Mouse (Mus musculus) cerebellum, postnatal 4 days (tissue): Measurements from ENCODE around the gene Sycp1.
A peak's percentile ranks its signal among the peaks of the same experiment; 100 is the strongest.

Experiments
- DNase-seq, 2 experiments: peaks; one replicate each; pipeline ENCODE4 v3.0.0; 2022; ENCODE audit warnings: low spot score in 2 of 2, mixed read lengths in 1 of 2

The Sycp1 gene

DNA sequence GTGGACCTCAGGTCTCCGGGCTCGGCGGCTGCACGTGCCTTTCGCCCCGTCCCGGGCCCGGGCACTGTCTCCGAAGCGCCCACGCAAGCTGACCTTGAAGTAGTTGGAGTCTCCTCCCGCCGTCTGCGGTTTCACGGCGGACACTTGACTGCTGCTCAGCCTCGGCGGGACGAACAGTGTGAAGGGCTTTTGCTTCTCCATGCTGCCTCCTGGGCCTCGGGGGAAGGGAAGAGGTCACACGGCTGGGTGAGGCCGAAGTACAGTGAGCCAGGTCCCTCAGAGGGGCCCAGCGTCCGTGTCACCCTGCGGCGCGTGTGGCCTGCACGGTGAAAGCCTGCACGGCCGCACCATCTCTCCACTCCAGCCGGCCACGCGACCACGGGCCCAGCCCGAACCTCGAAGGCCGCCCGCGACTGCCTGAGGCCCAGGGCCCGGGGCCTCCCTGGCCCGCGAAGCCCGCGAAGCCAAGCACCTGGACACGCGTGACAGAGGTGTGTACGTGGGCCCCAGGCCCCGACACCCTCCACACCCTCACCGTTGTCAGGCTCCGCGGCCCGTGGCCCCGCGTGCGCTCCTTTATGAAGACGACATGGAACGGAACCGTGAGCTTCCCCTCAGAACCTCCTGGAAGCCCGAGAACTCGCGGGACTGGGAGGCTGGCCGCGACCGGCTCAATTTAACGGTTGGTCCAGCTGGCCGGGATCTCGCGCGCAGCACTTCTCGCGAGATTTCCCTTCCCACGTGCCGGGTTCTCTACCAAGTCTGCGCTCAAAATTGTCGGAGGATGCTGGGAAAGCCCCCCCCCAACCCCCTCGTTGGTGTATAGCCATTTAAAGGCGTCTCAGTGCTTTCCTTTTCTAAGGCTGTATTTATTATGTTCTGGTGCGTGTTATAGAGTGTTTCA is at the start of gene Sycp1:
Sycp1 (minus strand) TSS at position 650 of the 904 bp plus-strand sequence.
- no peak for DNase-seq

DNA sequence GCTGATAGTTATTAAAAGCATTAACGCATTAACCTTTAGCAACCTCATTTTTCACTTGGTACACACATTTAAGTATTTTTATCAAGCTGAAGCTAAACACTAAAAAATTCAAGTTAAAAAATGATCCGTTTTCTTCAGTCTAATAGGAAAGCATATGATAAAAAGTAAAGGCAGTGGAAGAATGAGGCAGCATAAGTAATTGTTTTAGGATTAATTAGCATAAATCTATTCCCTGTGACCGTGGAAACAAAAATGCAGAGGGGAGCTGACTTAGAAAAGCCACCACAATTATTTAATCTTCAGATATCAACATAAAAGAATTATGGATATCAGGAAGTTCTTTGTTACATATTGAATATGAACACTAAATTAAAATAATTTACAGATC is 44.4 kb upstream of the Sycp1 start:
- no peak for DNase-seq

DNA sequence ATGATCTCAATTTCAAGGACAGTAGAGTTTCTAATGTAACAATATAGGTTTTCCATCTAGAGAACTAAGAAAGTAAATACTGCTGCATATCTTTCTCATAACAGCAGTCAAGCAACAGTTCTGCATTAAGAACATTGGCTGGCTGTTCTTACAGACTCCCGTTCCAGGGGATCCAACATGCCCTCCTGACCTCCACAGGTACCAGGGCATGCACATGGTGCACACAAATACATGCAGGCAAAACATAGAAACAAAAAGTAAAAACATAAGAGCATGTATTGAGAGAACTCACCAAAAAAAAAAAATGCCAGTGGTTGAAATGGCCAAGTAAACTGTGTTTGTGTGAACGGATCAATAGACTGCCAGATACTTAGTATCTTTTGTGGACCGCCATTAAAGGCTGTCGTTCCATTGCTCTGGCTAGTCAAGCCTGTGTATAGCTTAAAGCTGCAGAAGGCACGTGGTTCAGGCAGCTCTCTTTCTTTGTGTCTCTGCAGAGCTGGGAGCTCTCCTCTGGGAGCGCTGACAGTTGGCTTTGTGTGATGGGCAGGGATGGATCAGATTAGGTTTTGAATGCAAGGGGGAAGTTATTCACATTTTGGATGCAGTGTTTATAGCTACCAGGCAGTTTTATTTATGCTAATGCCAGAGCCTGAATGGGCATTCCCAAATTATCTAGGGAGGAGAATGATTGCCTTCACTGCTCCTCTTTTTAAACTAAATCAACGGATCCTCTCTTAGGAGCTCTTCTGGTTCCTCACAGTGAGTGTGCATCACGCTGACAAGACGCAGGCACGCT is 43.8 kb upstream of the Sycp1 start:
- DNase-seq, result peak in 1 of 2 experiments; percentile 27

DNA sequence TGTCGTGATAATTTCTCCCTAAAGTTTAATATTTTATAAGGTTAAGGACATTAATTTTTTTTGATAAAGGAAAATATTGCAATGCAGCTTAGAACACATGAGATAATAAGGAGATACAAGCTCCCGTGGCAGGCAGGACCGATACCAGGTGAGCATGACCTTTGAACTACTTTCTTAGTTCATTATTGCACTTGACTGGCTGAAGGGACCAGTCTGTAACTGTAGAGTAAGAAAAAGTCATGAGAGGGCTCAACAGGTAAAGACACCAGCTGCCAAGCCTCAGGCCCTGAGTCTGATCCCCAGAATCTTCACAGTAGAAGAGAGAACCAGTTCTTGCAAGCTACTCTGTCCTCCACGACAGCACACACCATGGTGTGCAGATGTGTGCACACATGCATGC is 41.0 kb upstream of the Sycp1 start:
- DNase-seq, result no peak

DNA sequence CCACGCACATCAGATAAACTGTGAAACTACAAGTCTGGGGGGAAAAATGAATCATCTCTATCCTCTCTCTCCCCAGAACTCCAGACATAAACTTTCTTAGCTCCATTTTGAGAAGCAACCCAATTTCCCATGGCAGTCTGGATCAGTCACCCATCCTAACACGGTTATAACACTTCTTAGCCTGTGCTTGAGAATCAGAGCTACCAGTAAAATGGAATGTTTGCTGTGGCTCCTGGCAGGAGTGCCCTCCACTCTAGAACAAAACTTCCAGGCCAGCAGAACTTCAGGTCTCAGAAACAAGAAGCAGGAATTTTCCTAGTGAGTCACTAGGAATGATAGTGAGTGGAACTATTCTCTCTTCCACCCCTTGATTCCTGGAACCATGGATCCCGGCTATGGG is 34.6 kb upstream of the Sycp1 start:
- DNase-seq, result no peak

DNA sequence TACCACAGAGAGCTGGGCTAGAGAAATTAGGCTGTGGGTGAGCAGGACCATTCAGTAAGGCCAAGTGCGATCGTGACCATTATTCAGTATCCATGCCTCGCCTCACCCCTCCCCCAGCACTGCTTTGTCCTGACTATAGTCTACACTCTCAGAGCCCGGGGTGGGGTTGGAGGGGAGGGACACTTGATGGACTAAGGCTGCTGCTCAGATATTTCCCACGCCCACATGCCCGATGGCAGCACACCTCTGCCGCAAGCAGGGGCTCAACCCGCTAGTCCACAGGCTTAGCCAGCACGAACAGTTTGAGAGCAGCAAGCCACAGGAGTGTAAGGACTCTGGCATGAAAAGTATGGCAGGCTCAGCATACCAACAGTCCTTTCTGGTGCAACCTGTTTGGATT is 34.2 kb upstream of the Sycp1 start:
- no peak for DNase-seq

DNA sequence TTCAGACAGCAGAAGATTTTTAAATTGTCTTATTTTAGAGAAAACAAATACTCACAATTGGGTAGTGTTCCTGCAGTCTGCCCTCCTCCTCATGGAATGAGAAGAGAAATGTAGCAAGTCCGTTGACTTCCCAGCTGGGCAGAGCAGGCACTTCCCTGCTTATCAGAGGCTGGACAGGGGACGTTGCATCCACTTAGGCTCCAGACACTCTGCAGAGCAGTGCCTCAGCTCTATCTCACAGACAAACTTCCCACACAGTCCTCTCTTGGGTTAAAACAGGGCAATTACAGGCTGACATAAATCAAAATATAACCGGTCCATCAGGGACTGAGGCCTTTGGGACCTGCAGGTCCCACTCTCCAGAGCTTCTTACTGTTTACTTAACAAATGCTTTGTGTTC is 28.1 kb upstream of the Sycp1 start, which contains the start of gene Nr1h5:
Nr1h5 (minus strand) TSS at position 101 of the 400 bp plus-strand sequence.
- DNase-seq, result no peak

DNA sequence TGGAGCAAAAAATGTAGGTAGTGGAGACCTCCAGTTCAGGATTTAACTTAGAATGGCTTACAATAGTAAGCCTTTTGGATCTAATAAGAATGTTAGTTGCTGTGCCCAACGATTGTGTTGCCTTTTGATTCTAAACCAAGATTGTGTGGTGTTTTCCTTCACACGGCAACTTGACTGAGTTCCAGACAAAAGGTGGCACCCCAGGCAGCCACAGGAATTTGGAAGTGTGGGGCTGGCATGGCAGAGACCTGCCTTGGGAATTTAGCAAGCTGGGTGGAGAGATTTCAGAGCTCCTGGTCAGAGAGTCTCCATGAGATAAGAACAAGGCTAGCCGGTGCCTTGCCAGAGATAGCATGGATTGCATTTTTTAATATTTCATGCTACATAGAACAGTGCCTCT is 19.7 kb upstream of the Sycp1 start:
- DNase-seq, result no peak

DNA sequence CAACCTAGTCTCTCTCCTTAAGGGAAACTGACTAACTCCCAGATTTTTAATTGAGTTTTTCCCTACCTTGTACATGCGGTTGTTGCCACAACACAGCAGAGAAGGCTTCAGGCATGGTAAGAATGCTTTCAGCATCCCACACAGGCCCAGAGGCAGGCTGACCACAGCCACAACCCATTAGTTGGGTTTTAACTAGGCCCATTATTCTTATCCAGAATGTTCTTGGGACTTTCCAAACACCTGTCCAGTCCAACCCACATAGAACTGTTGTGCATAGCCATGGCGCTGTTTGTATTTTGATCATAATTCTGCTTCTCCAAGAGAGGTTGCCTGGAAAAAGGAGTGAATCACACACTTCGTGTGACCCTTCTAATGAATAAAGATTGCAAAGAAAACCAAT is 19.2 kb upstream of the Sycp1 start:
- DNase-seq, result no peak

DNA sequence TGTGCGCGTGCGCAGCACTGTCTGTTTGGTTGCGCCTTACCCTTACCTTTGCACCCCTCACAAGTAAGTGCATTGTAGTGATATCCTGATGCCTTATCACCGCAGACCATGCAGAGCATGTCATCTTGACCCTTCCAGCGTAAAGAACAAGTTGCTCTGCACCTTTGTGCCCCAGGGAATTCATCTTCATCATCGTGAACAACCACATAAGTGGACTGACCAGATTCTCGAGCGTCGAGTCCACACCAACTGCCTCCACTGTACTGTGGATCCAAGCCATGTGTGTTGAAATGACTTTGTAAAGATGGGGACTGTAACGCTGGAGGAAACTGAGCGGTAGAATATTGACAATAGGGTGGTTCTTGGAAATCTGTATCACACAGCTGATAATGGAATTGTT is 18.6 kb upstream of the Sycp1 start:
- DNase-seq, result no peak

DNA sequence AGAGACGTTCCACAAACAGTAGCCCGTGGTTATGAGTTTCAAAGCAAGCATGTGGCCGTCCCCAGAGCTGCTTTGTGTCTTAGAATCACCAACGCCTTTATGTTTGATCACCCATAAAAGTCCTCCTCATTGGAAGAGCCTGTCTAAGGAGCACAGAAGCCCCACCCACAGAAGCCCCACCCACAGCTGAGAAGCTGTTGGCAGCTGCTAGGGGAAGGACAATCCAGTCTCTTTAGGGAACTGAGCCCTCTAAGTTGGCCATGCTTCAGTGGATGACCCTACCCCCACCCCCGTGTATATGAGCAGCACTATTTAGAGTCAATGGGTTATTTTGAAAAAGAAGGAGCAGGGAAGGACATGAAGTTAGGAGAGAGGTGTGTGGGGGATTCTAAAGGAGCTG is 11.0 kb upstream of the Sycp1 start:
- DNase-seq, result no peak

DNA sequence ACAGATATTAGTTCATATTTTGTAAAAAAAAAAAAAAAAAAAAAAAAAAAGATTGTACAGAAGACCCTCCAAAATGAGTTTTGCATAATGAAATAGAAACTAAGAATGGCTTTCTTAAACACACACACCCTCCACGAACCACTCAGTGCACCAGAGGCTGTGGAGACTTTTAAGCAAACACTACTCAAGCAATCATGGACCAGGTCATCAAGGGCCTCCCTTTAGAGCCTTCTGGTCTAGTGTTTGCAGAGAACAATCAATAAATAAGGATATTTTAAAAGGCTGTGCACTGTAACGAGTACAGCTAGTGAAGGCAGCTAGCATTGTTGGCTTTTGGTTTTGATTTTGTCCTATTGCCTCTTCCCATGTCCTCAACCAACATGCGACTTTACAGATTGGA is 10.4 kb upstream of the Sycp1 start:
- no peak for DNase-seq

DNA sequence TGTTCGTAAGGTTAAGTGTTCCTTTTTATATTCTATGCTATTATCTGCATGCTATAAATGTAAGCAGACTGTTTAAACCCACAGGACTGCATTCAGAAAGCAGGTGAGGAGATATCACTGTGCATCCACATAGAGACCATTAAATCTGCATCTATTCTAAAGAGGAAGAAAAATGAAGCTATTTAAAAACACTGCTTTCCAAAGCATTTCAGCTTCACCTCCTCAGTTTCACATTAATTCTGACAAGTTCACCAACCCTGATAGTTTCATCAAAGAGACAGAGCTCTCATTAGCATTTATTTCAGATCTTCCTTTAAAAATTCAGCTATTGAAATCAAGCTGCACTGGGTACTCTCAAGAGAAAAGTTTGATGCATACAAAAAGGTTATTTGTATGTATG is 2.2 kb upstream of the Sycp1 start:
- DNase-seq, result no peak

DNA sequence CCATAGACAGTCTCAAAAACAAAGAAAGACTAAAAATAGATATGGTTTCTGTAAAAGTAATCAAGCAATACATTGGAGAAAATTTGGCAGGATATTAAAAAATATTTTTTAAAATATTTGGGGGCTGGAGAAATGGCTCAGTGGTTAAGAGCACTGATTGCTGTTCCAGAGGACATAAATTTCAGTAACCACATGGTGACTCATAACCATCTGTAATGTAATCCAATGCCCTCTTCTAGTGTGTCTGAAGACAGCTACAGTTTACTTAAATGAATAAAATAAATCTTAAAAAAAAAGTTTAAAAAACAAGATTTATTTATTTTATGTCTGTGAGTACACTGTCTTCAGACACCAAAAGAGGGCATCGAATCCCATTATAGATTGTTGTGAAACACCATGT is 36.8 kb downstream of the Sycp1 start:
- DNase-seq, result no peak

DNA sequence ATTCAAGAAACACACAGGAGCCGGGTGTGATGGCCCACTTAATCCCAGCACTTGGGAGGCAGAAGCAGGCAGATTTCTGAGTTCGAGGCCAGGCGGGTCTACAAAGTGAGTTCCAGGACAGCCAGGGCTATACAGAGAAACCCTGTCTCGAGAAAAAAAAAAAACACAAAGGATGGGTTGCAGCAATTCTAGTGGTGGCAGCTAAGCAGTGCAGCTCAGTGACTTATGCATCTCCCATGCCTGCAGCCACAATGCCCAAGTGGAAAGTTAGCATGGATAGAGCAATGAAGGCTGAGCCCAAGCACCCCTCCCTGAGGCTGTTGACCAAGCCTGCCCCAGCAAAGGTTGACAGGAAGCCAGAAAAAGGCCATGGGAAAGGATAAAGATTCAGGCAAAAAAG is 55.4 kb downstream of the Sycp1 start:
- DNase-seq, result no peak

DNA sequence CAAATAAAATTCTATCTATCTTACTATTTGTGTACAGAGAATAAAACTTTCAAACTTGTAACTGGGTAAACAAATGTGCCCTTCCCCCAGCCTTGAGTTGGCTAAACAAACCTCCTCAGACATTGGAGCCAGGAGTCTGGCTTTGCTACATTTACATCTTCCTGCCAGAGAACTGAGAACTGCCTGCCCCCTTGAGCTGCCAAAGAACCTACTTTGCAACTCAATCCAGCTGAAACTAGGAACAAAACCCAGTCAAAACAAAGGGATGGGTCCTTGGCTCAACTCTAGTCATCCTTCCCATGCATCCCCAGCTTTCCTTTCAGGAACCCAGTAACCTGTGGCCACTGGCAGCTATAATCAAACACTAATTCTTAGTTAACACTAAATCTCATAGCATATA is 87.2 kb downstream of the Sycp1 start:
- no peak for DNase-seq

DNA sequence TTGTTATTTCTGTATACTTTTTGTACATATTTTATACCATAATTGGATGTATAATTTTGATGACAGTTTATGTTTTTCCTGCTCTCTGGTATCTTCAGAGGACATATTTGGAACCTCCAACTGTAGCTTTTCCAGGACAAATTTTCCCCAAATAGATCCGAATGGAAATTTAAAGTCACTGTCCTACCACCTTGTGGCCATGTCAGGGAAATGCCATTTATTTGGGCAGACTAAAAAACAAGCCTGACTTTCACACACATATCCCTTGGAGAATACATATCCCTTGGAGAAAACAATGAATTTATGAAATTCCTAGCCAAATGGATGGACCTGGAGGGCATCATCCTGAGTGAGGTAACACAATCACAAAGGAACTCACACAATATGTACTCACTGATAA is 93.5 kb downstream of the Sycp1 start:
- no peak for DNase-seq

DNA sequence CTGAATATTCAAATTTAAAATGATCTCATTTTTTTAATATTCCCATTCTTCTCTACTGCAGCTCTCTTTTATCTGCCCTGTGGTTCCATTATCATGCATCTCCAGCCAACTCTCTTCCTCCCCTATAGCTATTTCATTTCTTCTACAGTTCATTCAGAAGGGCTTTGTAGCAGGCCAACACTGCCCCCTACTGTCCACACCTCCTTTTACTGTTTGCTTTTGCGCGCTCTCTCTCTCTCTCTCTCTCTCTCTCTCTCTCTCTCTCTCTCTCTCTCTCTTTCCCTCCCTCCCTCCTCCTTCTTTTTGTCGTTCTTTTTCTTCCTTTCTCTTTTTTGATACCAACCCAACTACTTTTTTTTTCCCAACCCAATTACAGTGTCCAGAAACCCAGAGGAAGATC is 132.0 kb downstream of the Sycp1 start:
- DNase-seq, result peak; percentile 54 to 80

DNA sequence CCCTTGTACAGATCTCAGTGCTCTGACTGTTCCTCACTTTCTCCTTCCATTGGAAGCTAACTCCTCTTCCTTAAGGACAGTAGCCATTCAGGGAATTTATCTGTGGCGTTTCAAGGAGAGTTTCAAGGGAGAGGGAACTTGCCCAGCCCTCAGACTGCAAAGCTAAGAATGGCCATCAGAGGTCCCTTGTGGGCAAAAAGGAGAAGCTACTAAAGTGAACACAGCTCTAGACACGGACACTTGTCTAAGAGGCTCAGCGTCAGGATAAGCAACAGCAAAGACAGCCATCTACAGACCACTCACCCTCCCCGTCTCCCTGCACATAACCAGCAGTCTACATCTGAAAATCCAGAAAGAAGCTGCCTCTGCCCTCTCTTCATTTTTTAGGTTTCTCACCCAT is 148.5 kb downstream of the Sycp1 start:
- no peak for DNase-seq

DNA sequence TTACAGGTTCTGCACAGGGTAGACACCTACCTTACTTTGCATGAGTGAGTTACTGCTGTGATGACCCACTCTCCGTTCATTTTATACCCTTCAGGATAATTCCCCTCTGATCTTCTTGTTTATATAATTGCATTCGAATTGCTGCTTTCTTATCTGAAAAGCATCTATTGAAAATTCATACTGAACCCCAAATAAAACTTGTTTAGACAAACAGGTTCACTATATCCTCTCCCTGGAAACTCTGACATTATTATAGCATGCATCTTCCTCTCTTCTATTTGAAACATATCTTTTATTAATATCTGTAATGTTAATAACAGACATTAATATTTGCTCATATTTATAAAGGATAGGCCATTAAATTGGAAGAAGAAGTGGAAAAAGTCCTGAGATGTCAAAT is 153.3 kb downstream of the Sycp1 start, which contains the start of gene Tshb:
Tshb (minus strand) TSS at position 101 of the 400 bp plus-strand sequence.
- no peak for DNase-seq

DNA sequence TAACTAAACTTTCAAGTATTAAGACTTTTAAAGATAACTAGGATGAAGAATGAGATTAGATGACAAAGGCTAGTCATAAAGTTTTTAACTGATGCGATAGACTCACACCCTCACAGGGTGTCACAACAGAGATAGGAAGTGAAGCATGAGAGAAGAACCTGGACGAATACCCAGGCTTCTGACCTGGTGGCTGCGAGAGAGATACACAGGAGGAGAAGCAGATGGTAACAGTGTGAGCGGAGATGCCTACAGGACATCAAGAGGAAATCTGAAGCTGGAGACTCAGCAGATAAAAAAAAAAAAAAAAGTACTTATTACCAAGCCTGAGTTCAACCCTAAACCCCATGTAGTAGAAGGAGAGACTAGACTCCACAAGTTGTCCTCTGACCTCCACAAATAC is 162.9 kb downstream of the Sycp1 start:
- no peak for DNase-seq
